Mouse (Mus musculus) brain, embryonic 14.5 days (tissue): ENCODE results near the gene Gm45808.

Source experiments
- CTCF ChIP-seq: fragments of 200-500 bp; IDR thresholded peaks from 2 replicates; pipeline ENCODE4 v1.5.1; 2012; ENCODE audit warnings: inconsistent platforms, mild to moderate bottlenecking, moderate library complexity, borderline replicate concordance; ENCODE audit not compliant: insufficient read depth, insufficient read length; ENCODE audit errors: extremely low read depth
- POLR2A ChIP-seq: fragments of 200-500 bp; IDR thresholded peaks from 2 replicates; pipeline ENCODE4 v1.6.1; 2012; ENCODE audit warnings: mild to moderate bottlenecking, inconsistent platforms, borderline replicate concordance; ENCODE audit not compliant: poor library complexity, insufficient read depth, insufficient read length, severe bottlenecking; ENCODE audit errors: extremely low read depth

DNA sequence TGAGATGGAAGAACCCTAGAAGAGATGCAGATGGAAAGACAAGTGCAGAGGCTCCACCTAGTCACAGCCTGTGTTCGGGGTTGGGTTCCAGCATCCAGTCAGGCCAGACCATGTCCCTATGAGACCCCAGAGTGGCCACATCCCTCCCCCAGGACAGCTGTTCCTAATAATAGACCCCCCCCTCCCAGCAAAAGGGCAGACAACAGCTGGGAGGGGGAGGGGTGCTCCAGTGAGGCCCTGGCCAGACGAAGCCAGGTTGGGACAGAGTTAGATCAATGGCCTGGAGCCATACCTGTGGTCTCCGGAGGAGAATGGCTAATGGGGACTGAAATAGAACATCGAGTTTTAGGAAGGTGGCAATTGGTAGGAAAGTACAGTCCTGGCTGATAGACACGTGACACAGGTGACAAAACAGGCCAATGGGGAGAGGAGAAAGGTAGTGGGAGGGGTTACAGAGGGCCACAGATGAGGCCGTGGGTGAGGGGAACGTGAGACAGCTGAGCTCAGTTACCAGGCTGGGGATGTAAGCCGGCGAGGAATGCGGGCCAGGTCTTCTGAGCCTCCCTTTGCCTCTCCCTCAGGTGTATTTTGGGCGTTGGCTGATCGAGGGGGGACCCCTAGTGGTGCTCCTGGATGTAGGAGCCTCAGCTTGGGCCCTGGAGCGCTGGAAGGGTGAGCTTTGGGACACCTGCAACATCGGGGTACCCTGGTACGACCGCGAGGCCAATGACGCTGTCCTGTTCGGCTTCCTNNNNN, 48.9 kb downstream of the Gm45808 start, which contains the start of gene Ruvbl2:
- TF ChIP-seq POLR2A (no peak), CTCF (peak; percentile 20; the same call in 1 of the 2 replicates)
